Mouse (Mus musculus) kidney, postnatal 10 days (tissue): ENCODE measurements around the gene Tmem91.
A peak's percentile ranks its signal among the peaks of the same experiment; 100 is the strongest.
"Not testable (repeated sequence)": the region's sequence is repeated elsewhere in the genome, so short reads cannot be mapped to it uniquely, and the experiment has no call there.

Experiments
- DNase-seq: peaks from one replicate; pipeline ENCODE4 v3.0.0; 2021; ENCODE audit warnings: mixed read lengths

The Tmem91 gene

GRCm38 (mm10) chr7:25674719-25675300 is at the start of gene Tmem91:
Tmem91 (minus strand) TSS chr7:25675166.
- DNase-seq = no peak

GRCm38 (mm10) chr7:25721776-25722175 is 46.8 kb upstream of the Tmem91 start:
- DNase-seq = not testable (repeated sequence)

- DNase-seq = no peak
Observed at GRCm38 (mm10) chr7:25720760-25721159, 45.8 kb upstream of the Tmem91 start.

- DNase-seq = peak; percentile 88
Observed at GRCm38 (mm10) chr7:25719761-25720610, 45.0 kb upstream of the Tmem91 start.

GRCm38 (mm10) chr7:25718788-25719417 is 43.9 kb upstream of the Tmem91 start, which contains the start of gene Ccdc97:
Ccdc97 (minus strand) TSS chr7:25719088.
- peak; percentile 95 for DNase-seq

GRCm38 (mm10) chr7:25717478-25717877 is 42.5 kb upstream of the Tmem91 start:
- no peak for DNase-seq

GRCm38 (mm10) chr7:25715731-25716271 is 40.8 kb upstream of the Tmem91 start:
- DNase-seq = no peak

- no peak for DNase-seq
Observed at GRCm38 (mm10) chr7:25714581-25714980, 39.6 kb upstream of the Tmem91 start.

- no peak for DNase-seq
Observed at GRCm38 (mm10) chr7:25712801-25713200, 37.8 kb upstream of the Tmem91 start.

- DNase-seq = no peak
Observed at GRCm38 (mm10) chr7:25711731-25712197, 36.8 kb upstream of the Tmem91 start.

- DNase-seq = no peak
Observed at GRCm38 (mm10) chr7:25711165-25711564, 36.2 kb upstream of the Tmem91 start.

GRCm38 (mm10) chr7:25710519-25711130 is 35.7 kb upstream of the Tmem91 start:
- peak; percentile 54 for DNase-seq

GRCm38 (mm10) chr7:25709961-25710360 is 35.0 kb upstream of the Tmem91 start:
- DNase-seq = peak; percentile 51

GRCm38 (mm10) chr7:25707581-25708292 is 32.8 kb upstream of the Tmem91 start:
- DNase-seq = peak; percentile 77

GRCm38 (mm10) chr7:25706578-25707170 is 31.7 kb upstream of the Tmem91 start:
- no peak for DNase-seq

GRCm38 (mm10) chr7:25705801-25706251 is 30.9 kb upstream of the Tmem91 start:
- peak; percentile 69 for DNase-seq

- DNase-seq = no peak
Observed at GRCm38 (mm10) chr7:25704716-25705364, 29.9 kb upstream of the Tmem91 start.

GRCm38 (mm10) chr7:25703793-25704494 is 29.0 kb upstream of the Tmem91 start:
- no peak for DNase-seq

GRCm38 (mm10) chr7:25702350-25702749 is 27.4 kb upstream of the Tmem91 start:
- no peak for DNase-seq

- DNase-seq = no peak
Observed at GRCm38 (mm10) chr7:25700732-25701131, 25.8 kb upstream of the Tmem91 start.
